Mouse (Mus musculus) forebrain, embryonic 14.5 days (tissue): ENCODE results near the gene Foxp1. TPM values are rescaled to one million over a fixed set of nuclear protein-coding genes. Genes with fewer than 3 reads are reported as not detected.
A peak's percentile ranks its signal among the peaks of the same experiment; 100 is the strongest.

ENCODE experiments used
- ATAC-seq: fragments of 200-750 bp; cut with Nextera tagmentation; 2 replicates; pipeline ENCODE4 v1.8.0; 2017; ENCODE audit warnings: mild to moderate bottlenecking, moderate library complexity
- DNase-seq: peaks from one replicate; pipeline ENCODE4 v3.0.0-alpha.2; 2015; ENCODE audit warnings: low spot score
- H3K27ac ChIP-seq: fragments of 300-500 bp; sonication (generic); 2 replicates; pipeline ENCODE4 v1.5.1; 2014; ENCODE audit warnings: low read depth, mild to moderate bottlenecking, control low read depth, low read length, moderate library complexity
- H3K27me3 ChIP-seq: fragments of 300-500 bp; sonication (generic); replicated peaks from 2 replicates; pipeline ENCODE4 v1.6.1; 2014; ENCODE audit warnings: low read length, control low read depth, mixed read lengths; ENCODE audit not compliant: control insufficient read depth, insufficient read depth
- H3K36me3 ChIP-seq: fragments of 300-500 bp; sonication (generic); 2 replicates; pipeline ENCODE4 v1.6.1; 2014; ENCODE audit warnings: low read length, control low read depth; ENCODE audit not compliant: control insufficient read depth, insufficient read depth
- H3K4me1 ChIP-seq: fragments of 300-500 bp; sonication (generic); 2 replicates; pipeline ENCODE4 v1.6.1; 2014; ENCODE audit warnings: antibody characterized with exemption, low read length, control low read depth; ENCODE audit not compliant: control insufficient read depth, insufficient read depth
- H3K4me2 ChIP-seq: fragments of 300-500 bp; sonication (generic); 2 replicates; pipeline ENCODE4 v1.6.1; 2014; ENCODE audit warnings: mild to moderate bottlenecking, control low read depth, low read length
- H3K4me3 ChIP-seq: fragments of 300-500 bp; sonication (generic); 2 replicates; pipeline ENCODE4 v1.5.1; 2014; ENCODE audit warnings: low read depth, low read length, control low read depth
- H3K9ac ChIP-seq: fragments of 300-500 bp; sonication (generic); 2 replicates; pipeline ENCODE4 v1.6.1; 2014; ENCODE audit warnings: mild to moderate bottlenecking, low read length, control low read depth, moderate library complexity
- H3K9me3 ChIP-seq: fragments of 300-500 bp; sonication (generic); replicated peaks from 2 replicates; pipeline ENCODE4 v1.6.1; 2016; ENCODE audit warnings: low read length, control low read depth, mixed read lengths; ENCODE audit not compliant: control insufficient read depth
- WGBS: fragments of 180-500 bp; shearing (Covaris S2); extraction: QIAGEN DNeasy Blood & Tissue Kit; methylation state at CpG from one replicate; pipeline ENCODE4 v1.1.7; 2014; 5-methylcytosine and 5-hydroxymethylcytosine counted together
- polyA plus RNA-seq: library from polyadenylated mRNA; unstranded; fragments of >200 nt; fragmentation: Nextera tagmentation; extraction: Ambion mirVana; gene quantifications from 2 replicates; pipeline ENCODE4 v1.2.1, GENCODE M21; 2014

The Foxp1 gene
- polyA plus RNA-seq, 1 experiment from 2014 or later: 63.3 TPM

DNA sequence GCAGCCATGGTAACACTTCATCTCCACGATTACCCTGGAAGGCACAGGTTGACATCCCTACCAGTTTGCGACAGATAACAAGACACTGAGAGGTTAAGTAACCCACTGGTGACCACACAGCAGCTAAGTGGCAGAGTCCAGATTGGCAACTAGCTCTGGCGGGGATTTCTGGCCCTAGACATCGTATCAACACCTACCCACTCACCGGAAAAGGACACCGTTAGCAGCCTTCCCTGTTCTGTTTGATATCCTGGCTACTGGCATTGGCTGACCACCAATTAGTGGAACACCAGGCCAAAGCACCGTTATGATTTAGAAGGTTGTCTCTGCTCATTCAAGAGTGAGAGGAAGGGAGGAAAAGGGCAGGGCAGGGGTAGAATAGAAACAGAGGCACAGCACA is 312.4 kb downstream of the Foxp1 start:
- H3K4me1 ChIP-seq: peaks cover 12% of the 10 kb centered on the region
- no peaks in the 10 kb centered on the region for H3K9me3 ChIP-seq
- ATAC-seq: no peak
- H3K4me3 ChIP-seq: no peak overlapping the region
- H3K9ac ChIP-seq: no peak overlapping the region
- H3K27me3 ChIP-seq: no peaks in the 10 kb centered on the region; the same call in 1 of the 2 replicates
- H3K36me3 ChIP-seq: no peaks in the 10 kb centered on the region
- H3K4me2 ChIP-seq: no peak overlapping the region
- no peak overlapping the region for H3K27ac ChIP-seq
- 66% methylated on average over 7 of the region's 7 CpGs for WGBS
- no peak for DNase-seq

DNA sequence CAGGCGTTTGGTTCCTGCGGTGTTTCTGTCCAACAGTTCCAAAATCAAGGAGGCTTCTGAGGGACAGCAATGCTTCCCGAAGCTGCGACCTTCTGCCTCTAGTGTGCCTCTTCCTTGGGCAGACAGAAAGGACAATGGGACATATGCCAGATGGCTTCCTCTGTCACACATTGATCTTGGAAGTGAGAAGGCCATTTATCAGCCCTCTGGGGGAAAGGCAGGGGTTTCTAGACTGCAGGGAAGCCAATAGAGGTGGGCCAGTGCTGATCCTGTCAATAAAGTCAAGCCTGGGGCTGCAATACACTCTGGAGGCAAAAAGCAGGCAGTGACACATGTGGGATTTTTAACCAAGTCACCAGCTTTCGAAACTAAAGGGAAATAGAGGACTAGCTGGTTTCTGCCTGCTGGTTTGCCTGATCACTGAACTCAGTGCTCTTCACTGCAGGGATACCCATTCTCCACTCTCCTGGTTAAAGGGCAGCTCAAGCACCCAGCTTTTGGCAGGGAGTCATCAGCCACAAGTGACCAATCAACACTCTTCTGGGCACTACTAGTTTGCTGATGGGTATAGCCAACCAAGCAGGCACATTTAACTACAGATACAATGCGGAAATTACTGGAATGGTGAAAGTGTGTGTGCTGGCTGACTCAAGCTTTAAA is 315.2 kb downstream of the Foxp1 start:
- Histone ChIP-seq H3K27me3 (no peaks in the 10 kb centered on the region; the same call in 1 of the 2 replicates), H3K4me1 (peaks cover 38% of the 10 kb centered on the region), H3K36me3 (no peaks in the 10 kb centered on the region), H3K4me2 (no peak overlapping the region), H3K9me3 (no peaks in the 10 kb centered on the region), H3K27ac (no peak overlapping the region), H3K9ac (no peak overlapping the region), H3K4me3 (no peak overlapping the region)
- DNase-seq (no peak), ATAC-seq (no peak)
- WGBS: 57% methylated on average over 6 of the region's 6 CpGs

DNA sequence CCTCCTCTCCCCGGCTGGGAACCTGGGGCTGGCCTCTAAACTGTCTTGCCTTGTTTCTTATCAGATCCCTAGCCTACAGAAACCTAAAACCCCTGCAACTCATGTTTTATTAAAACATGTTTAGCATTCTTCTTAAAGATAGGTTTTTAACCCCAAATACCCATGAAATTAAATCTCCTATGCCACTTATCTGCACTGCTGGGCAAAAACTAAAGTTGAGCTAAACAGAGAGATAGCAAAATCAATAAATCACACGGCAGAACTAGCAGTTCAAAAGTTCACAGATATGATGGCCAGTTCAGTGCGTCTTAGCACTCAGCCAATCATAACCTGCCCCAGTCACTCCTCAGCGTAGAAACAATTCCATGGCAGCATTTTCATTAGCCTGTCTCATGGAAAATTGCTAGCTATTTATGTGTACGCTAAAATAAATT is 316.1 kb downstream of the Foxp1 start:
- Histone ChIP-seq H3K4me2 (peak overlapping the region; percentile 47; the same call in 1 of the 2 replicates), H3K4me3 (no peak overlapping the region), H3K36me3 (no peaks in the 10 kb centered on the region), H3K4me1 (peaks cover 41% of the 10 kb centered on the region), H3K27me3 (no peaks in the 10 kb centered on the region; the same call in 1 of the 2 replicates), H3K27ac (no peak overlapping the region), H3K9ac (no peak overlapping the region), H3K9me3 (no peaks in the 10 kb centered on the region)
- 32% methylated on average over 5 of the region's 5 CpGs for WGBS
- ATAC-seq: no peak
- no peak for DNase-seq

DNA sequence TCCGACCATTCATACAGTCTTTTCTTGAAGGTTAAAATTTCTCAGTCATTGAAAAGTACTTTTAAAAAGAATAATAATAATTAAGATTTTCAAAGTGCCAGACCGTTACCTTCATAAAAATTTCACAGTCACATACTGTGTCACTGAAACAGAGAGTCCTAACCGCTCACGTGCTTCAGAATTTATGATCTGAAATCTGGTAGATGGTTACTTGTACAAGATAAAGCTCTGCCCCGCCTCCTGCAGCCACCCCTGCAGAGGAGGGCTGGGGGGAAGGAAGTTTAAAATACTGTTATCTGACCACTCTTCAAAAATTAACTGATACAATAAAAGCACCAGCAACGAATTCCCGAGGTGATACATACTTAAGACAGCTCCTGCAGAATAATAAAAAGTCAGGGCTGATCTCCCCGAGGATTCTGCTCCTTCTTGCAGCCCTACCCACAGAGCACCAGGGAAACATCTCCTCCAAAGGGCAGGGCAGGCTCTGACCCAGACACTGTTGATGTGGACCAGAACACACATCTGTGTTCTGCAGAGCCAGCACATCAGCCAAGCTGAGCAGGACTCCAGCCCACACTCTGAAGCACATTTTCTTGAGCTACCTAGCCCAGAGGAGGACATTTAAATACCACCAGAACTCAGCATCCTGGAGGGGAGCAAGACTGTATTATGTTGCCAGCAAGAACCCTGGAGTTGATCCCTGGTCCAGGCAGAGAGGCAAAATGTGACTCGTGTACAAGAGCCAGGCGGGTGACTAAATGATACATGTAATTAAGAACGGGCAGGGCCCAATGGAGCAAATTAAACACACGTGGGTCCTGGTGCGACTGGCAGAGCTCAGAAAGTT is 316.7 kb downstream of the Foxp1 start:
- Histone ChIP-seq H3K36me3 (no peaks in the 10 kb centered on the region), H3K4me2 (peak overlapping the region; percentile 47; the same call in 1 of the 2 replicates), H3K27ac (no peak overlapping the region), H3K4me1 (peaks cover 47% of the 10 kb centered on the region), H3K27me3 (no peaks in the 10 kb centered on the region; the same call in 1 of the 2 replicates), H3K4me3 (no peak overlapping the region), H3K9me3 (no peaks in the 10 kb centered on the region), H3K9ac (no peak overlapping the region)
- WGBS: 21% methylated on average over 13 of the region's 13 CpGs
- ATAC-seq: no peak
- DNase-seq: no peak

DNA sequence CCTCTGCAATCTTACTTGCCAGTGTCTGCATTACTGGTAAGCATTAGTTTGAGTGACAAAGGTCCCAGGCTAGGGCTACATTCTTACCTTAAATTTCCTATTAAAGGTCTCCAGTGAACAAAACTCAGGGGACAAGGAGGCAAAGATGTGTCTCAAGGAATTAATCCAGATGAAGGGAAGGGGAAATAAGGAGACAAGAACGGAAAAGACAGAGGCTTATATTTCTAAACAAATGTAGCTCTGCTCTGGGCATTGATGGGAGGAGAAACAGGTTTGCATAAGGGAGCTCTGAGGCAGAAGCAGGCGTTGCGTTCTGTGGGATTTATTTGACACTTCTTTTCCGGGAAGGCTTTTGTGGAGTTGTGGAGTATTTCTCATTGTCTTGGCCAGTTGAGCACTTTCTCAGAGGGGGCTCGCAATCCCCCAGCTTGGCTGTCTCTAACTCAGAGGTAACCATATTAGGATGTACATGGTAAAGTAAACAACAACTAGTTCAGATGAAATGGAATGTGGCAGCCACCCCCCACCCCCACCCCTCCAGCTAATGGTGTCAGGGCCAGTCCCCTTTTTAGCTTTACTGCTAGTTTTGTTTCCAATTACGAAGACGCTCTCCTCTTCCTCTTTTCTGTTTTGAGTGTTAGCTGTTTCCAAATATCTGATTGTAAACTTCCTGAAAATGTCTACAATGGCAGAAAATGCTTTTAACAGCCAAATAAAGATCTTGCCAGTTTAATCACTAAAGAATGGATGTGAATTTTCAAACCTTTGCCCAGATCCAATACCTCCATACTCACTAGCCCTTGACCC is 317.5 kb downstream of the Foxp1 start:
- Histone ChIP-seq H3K36me3 (no peaks in the 10 kb centered on the region), H3K4me3 (no peak overlapping the region), H3K27ac (peak overlapping the region; percentile 39), H3K9ac (no peak overlapping the region), H3K9me3 (no peaks in the 10 kb centered on the region), H3K4me1 (peaks cover 54% of the 10 kb centered on the region), H3K4me2 (peak overlapping the region; percentile 47), H3K27me3 (no peaks in the 10 kb centered on the region; the same call in 1 of the 2 replicates)
- no peak for DNase-seq
- no peak for ATAC-seq
- WGBS: 8% methylated on average over 7 of the region's 7 CpGs

DNA sequence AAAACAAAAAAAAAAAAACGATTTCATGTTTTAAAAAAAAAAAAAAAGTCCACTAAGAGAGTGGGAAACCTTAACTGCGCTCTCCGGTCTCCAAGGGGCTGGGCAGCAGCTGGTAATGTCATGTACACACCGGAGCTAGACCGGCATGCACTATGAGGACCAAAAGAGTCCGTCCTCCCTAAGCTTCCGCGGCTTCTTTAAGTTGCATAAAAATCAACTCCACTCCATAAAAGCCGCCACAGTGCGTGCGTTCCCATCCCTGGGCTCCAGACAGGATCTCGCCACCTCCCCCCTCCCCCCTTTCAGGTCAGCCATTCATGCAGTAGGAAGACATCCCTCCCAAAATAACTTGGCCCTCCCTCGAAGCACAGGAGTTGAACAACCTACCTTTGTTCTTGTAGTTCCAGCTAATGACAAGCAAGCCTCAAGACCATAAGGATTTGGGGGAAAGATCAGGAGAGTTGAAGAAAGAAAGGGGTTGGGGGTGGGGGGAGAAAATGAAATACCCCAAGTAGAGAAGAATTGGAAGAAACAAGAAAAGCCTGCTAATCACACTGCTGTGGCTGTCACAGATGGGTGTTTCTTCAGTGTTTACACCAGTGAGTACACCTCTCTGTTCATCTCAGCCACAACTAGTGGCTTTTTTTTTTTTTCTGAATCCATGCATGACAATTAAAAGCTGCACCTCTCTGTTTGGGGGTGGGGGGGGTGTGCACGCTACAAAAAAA is 318.3 kb downstream of the Foxp1 start:
- peaks cover 56% of the 10 kb centered on the region for H3K4me1 ChIP-seq
- H3K36me3 ChIP-seq: no peaks in the 10 kb centered on the region
- WGBS: 1% methylated on average over 14 of the region's 14 CpGs
- H3K4me2 ChIP-seq: peak overlapping the region; percentile 47
- peak overlapping the region; percentile 34; the same call in 1 of the 2 replicates for H3K27ac ChIP-seq
- no peaks in the 10 kb centered on the region for H3K9me3 ChIP-seq
- peak overlapping the region; percentile 1; the same call in 1 of the 2 replicates for H3K4me3 ChIP-seq
- ATAC-seq (no peak), DNase-seq (peak; percentile 47)
- no peaks in the 10 kb centered on the region; the same call in 1 of the 2 replicates for H3K27me3 ChIP-seq
- H3K9ac ChIP-seq: peak overlapping the region; percentile 6; the same call in 1 of the 2 replicates

DNA sequence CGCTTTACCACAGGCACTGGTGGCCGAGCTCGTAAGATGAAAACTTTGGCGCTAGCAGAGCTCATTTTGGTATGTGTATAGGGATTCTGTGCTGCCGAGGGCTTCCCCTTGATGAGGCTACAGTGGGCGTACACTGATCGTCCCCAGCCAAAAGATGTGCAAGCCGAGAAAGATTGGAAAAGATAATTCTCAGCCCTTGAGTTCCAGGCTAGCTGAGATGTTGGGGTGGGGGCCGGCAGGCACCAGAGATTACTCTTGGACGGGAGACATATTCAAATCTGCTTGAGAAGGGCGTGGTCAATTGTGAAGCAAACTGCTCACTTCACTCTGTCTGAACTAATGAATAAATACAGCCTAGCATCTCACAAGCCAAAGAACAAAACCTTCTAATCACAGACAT is 319.3 kb downstream of the Foxp1 start:
- ATAC-seq (peak; percentile 0; the same call in 1 of the 2 replicates), DNase-seq (peak; percentile 39)
- no peaks in the 10 kb centered on the region for H3K9me3 ChIP-seq
- peak overlapping the region; percentile 60; the same call in 1 of the 2 replicates for H3K27ac ChIP-seq
- 4% methylated on average over 11 of the region's 11 CpGs for WGBS
- no peaks in the 10 kb centered on the region; the same call in 1 of the 2 replicates for H3K27me3 ChIP-seq
- peaks cover 56% of the 10 kb centered on the region for H3K4me1 ChIP-seq
- peak overlapping the region; percentile 47 for H3K4me2 ChIP-seq
- peak overlapping the region; percentile 9; the same call in 1 of the 2 replicates for H3K4me3 ChIP-seq
- peak overlapping the region; percentile 43 for H3K9ac ChIP-seq
- H3K36me3 ChIP-seq: no peaks in the 10 kb centered on the region

DNA sequence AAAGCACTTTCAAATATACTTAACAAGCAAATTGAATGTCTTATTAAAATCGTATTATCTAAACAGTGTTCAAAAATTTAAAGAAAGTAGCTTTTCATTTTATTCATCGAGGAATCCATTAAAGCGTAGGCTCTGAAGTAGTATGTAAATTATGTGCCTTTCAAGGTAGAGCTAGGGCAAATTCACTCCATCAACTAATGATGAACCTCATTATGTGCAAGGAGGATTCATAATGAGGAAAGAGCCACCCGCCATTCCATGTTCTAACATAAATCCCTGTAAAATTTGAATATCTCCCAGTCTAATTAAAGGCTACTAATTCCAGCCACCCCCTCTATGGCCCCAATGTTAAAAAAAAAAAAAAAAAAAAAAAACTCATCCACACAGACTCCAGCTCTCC is 319.7 kb downstream of the Foxp1 start:
- ATAC-seq: peak; percentile 51
- peaks cover 56% of the 10 kb centered on the region for H3K4me1 ChIP-seq
- peak overlapping the region; percentile 43 for H3K9ac ChIP-seq
- WGBS: 5% methylated on average over 4 of the region's 4 CpGs
- DNase-seq: peak; percentile 68
- peak overlapping the region; percentile 47 for H3K4me2 ChIP-seq
- H3K27me3 ChIP-seq: no peaks in the 10 kb centered on the region; the same call in 1 of the 2 replicates
- H3K36me3 ChIP-seq: no peaks in the 10 kb centered on the region
- no peak overlapping the region for H3K4me3 ChIP-seq
- peak overlapping the region; percentile 60; the same call in 1 of the 2 replicates for H3K27ac ChIP-seq
- no peaks in the 10 kb centered on the region for H3K9me3 ChIP-seq
